Mouse (Mus musculus): ENCODE data around the gene Lpp.

- TF ChIP-seq POLR2A (IDR thresholded peaks at IDR 0.05; ENCODE audit: low read depth, low read length), result no peak
- TF ChIP-seq CTCF (IDR thresholded peaks at IDR 0.05; ENCODE audit: borderline replicate concordance, insufficient read depth, low read length), result no peak
Measured at GRCm38 (mm10) chr16:24595493-24595892, 202.2 kb downstream of the Lpp start.
